Mouse (Mus musculus) intestine, postnatal 0 days (tissue): ENCODE results near the gene Crlf1. TPM values are rescaled to one million over a fixed set of nuclear protein-coding genes. Genes with fewer than 3 reads are reported as not detected.

Source experiments
- ATAC-seq: fragments of 200-750 bp; cut with Nextera tagmentation; 2 replicates; pipeline ENCODE4 v1.8.0; 2017; ENCODE audit warnings: mild to moderate bottlenecking, moderate TSS enrichment, moderate library complexity
- H3K27ac ChIP-seq: fragments of 300-500 bp; sonication (generic); 2 replicates; pipeline ENCODE4 v1.5.1; 2014; ENCODE audit warnings: mild to moderate bottlenecking, low read depth, low read length, moderate library complexity
- H3K27me3 ChIP-seq: fragments of 300-500 bp; sonication (generic); replicated peaks from 2 replicates; pipeline ENCODE4 v1.6.1; 2014; ENCODE audit warnings: low read length, mixed read lengths; ENCODE audit not compliant: control insufficient read depth, insufficient read depth
- H3K36me3 ChIP-seq: fragments of 300-500 bp; sonication (generic); 2 replicates; pipeline ENCODE4 v1.6.1; 2014; ENCODE audit warnings: mild to moderate bottlenecking, moderate library complexity; ENCODE audit not compliant: control insufficient read depth, insufficient read depth
- H3K4me1 ChIP-seq: fragments of 300-500 bp; sonication (generic); replicated peaks from 2 replicates; pipeline ENCODE4 v1.6.1; 2014; ENCODE audit warnings: antibody characterized with exemption, low read length, mixed read lengths; ENCODE audit not compliant: control insufficient read depth, insufficient read depth
- H3K4me2 ChIP-seq: fragments of 300-500 bp; sonication (generic); replicated peaks from 2 replicates; pipeline ENCODE4 v1.6.1; 2014; ENCODE audit warnings: low read depth, mild to moderate bottlenecking, moderate library complexity
- H3K4me3 ChIP-seq: fragments of 300-500 bp; sonication (generic); 2 replicates; pipeline ENCODE4 v1.5.1; 2014; ENCODE audit warnings: low read depth, low read length
- H3K9ac ChIP-seq: fragments of 300-500 bp; sonication (generic); 2 replicates; pipeline ENCODE4 v1.6.1; 2014; ENCODE audit warnings: mild to moderate bottlenecking, low read depth, low read length
- H3K9me3 ChIP-seq: fragments of 300-500 bp; sonication (generic); 2 replicates; pipeline ENCODE4 v1.6.1; 2016; ENCODE audit warnings: mixed run types; ENCODE audit not compliant: control insufficient read depth
- CTCF ChIP-seq: sonication (generic); IDR thresholded peaks from 2 replicates; pipeline ENCODE4 v1.5.1; 2016; ENCODE audit warnings: low read depth, mild to moderate bottlenecking, control low read depth, antibody characterized with exemption, moderate library complexity
- WGBS: fragments of 180-500 bp; shearing (Covaris S2); extraction: QIAGEN DNeasy Blood & Tissue Kit; methylation state at CpG from one replicate; pipeline ENCODE4 v1.1.7; 2014; 5-methylcytosine and 5-hydroxymethylcytosine counted together
- polyA plus RNA-seq: library from polyadenylated mRNA; unstranded; fragments of >200 nt; fragmentation: Nextera tagmentation; extraction: Ambion mirVana; gene quantifications from 2 replicates; pipeline ENCODE4 v1.2.1, GENCODE M21; 2015

Crlf1 gene
- polyA plus RNA-seq, 1 experiment from 2014 or later: 0.81 TPM

DNA sequence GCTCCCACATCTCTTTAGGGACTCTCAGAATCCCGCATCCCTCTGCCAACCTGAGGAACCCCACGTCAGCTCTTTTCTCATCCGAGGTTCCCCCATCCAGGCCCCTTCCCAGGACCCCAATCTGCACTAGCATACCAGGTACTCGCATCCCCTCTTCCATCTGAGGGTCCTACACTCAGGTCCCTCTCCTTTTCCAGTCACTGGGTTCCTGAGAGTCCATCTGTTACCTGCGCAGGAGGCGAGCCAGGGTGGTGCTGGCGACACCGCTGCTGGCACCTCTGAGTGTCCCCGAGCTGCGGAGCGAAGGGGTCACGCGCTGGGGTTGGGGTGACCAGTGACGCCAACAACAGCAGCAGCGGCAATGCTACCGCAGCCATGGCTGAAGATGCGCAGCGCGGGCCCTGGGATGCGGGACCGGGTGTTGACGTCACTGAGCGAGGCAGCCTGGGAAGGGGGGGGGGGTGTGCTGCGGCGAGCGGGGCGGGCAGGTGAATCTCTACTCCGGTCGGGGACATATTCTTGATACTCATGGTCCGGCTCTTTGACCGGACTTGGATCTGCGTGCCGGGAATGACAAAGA lies 5.9 kb upstream of the Crlf1 start, which contains the start of gene Tmem59l:
TSS of gene Tmem59l (minus strand) at position 418 of the 580 bp plus-strand sequence.
- no peak for ATAC-seq
- TF ChIP-seq CTCF: no peak

DNA sequence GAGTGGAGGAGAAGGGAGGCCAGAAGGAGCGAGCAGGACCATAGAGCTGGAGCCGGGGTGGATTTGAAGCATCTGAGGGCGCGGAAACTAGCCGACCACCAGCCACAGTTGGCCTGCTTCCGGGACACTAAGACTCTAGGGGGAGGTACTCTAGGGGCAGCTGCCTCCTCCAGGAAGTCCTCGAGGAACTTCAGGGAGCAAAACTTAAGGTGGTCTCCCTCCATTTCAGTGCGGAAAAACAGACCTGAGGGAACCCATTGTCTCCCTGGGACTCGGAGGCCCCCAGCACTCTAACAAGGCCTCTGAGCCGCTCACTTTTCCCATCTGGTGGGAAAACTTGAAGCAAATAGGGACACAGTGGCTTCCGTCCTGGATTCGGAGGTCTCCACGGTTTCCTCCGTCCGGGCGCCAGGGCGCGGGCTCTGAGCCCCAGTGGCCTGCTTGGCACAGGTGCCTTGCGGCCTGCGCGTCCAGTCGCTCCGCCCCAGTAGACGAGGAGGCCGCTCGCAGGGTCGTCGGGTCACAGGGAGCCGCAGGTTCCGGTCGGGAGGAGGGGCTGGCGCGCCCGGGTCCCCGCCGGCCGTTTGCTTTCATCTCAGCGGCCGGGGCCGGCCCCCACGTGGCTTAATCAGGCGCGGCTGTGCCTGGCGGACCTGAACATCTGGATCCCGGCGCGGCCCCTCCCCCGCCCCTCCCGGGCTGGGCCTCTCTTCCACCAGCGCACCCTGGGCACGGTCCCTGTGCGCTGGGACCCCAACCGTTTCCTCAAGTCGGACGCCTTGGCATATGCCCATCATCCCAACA lies 4.8 kb upstream of the Crlf1 start:
- no peak for ATAC-seq
- Histone ChIP-seq H3K9ac (no peak overlapping the region), H3K27me3 (peaks cover 87% of the 10 kb centered on the region), H3K9me3 (no peaks in the 10 kb centered on the region), H3K4me1 (peaks cover 6% of the 10 kb centered on the region; the same call in 1 of the 2 replicates), H3K36me3 (no peaks in the 10 kb centered on the region), H3K4me3 (peak overlapping the region; percentile 39), H3K4me2 (peak overlapping the region; percentile 65), H3K27ac (no peak overlapping the region)
- no peak for TF ChIP-seq CTCF
- WGBS: 7% methylated on average over 55 of the region's 55 CpGs

More for the DNA sequence above, 5.9 kb upstream of the Crlf1 start, which contains the start of gene Tmem59l:
- no peak within 1 kb of the TSS for H3K27ac ChIP-seq
- no peak within 1 kb of the TSS for H3K9ac ChIP-seq
- peak within 1 kb of the TSS; percentile 39 for H3K4me3 ChIP-seq
- no peaks in the 10 kb centered on the region for H3K9me3 ChIP-seq
- peaks cover 76% of the 10 kb centered on the region for H3K27me3 ChIP-seq
- peaks cover 6% of the 10 kb centered on the region; the same call in 1 of the 2 replicates for H3K4me1 ChIP-seq
- H3K4me2 ChIP-seq: peak within 1 kb of the TSS; percentile 65
- WGBS: 8% methylated on average over 33 of the region's 33 CpGs
- H3K36me3 ChIP-seq: no peaks in the 10 kb centered on the region

DNA sequence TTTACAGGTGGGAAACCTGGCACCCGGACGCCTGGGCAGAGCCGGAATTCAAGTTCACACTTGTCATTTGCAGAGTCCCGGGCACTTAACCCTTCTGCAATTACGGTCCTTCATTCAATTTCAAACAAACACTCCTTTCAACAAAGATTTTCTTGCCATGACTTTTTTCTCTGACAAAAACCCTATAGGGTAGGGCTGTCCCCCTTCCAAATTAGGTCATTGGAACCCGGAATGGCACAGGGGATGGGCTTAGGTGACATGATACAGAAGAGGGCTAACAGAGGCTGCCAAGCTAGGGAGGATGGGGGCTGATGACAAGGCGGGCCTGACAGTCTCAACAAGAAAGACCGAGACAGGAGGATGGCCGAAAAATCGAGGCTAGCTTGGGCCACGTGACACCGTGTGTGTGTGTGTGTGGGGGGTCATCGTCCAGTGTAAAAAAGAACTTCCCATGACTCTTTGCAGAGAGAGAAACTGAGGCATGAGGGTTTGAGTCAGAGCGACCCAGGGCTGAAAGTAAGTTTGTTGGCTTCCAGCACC lies 4.0 kb upstream of the Crlf1 start:
- Histone ChIP-seq H3K9ac (no peak overlapping the region), H3K27ac (no peak overlapping the region), H3K9me3 (no peaks in the 10 kb centered on the region), H3K4me1 (peaks cover 6% of the 10 kb centered on the region; the same call in 1 of the 2 replicates), H3K4me2 (peak overlapping the region; percentile 65), H3K4me3 (peak overlapping the region; percentile 39), H3K27me3 (peaks cover 95% of the 10 kb centered on the region), H3K36me3 (no peaks in the 10 kb centered on the region)
- ATAC-seq: no peak
- no peak for TF ChIP-seq CTCF
- 5% methylated on average over 14 of the region's 14 CpGs for WGBS

DNA sequence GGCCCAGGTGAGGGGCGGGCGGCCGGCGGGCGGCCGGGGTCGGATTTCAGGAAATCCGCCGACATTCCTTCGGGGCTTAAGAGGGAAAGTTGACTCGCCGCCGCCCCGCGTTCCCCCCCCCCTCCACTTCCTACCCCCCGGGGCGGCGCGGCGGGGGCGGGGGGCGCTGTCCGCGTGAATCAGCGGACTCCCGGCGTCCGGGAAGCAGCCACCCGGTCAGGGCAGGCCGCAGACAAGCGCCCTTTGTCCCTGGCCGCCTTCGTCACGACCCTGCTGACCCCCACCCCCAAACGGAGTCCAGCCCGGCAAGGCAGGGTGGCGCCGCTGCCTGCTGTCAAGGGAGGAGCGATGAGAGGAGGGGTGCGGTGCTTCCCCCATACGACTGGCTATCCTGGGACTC lies 3.4 kb upstream of the Crlf1 start:
- peak overlapping the region; percentile 39 for H3K4me3 ChIP-seq
- peaks cover 6% of the 10 kb centered on the region; the same call in 1 of the 2 replicates for H3K4me1 ChIP-seq
- TF ChIP-seq CTCF: no peak
- peak overlapping the region; percentile 55 for H3K4me2 ChIP-seq
- no peaks in the 10 kb centered on the region for H3K9me3 ChIP-seq
- no peaks in the 10 kb centered on the region for H3K36me3 ChIP-seq
- peaks cover 98% of the 10 kb centered on the region for H3K27me3 ChIP-seq
- no peak overlapping the region for H3K27ac ChIP-seq
- WGBS: 2% methylated on average over 37 of the region's 41 CpGs
- ATAC-seq: 0 out of 2 replicates have a peak, but pooled peaks have one; percentile 3
- H3K9ac ChIP-seq: no peak overlapping the region; the same call in 1 of the 2 replicates

DNA sequence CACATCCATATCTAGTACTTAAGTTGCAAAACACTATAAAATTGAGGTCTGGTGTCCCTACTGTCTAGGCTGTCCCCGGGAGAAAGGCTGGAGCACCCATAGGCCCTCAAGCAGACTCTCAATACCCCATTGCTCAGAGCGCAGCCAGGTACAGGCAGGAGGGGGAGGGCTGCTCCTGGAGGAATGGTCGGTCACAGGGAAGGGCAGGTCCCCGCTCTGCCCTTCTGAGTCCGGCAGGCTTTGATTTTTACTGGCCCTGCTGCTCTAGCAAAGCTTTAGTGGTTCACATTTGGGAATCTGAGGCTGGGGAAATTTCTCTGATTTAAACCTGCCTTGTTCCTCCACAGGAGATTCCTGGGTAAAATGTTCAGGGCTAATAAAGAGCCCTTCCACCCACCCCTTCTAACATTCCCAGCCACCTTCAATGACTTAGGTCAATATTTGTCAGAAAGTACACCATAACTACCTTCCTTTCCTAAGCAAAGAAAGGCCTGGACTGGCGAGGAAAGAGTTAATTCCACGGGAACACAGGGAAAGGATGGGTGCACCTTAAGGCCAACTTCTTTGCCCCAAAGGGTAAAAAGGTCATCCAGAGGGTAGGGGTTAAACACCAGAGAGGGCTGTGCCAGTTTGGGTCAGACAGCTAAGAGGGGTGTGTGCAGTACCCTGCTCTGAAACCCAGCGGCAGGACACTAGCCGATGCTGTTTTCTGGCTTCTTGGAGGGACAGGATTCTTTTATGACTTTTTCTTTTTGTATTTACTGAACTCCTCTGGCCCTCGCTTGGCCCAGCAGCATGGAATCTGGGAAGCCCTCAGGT lies 2.7 kb upstream of the Crlf1 start:
- H3K27ac ChIP-seq: no peak overlapping the region
- no peak overlapping the region for H3K4me3 ChIP-seq
- H3K36me3 ChIP-seq: no peaks in the 10 kb centered on the region
- H3K9ac ChIP-seq: no peak overlapping the region
- H3K4me2 ChIP-seq: 0 out of 2 replicates have a peak overlapping the region, but pooled peaks have one; percentile 55
- ATAC-seq: no peak
- no peaks in the 10 kb centered on the region for H3K9me3 ChIP-seq
- peaks cover 6% of the 10 kb centered on the region; the same call in 1 of the 2 replicates for H3K4me1 ChIP-seq
- H3K27me3 ChIP-seq: peaks cover 98% of the 10 kb centered on the region
- 16% methylated on average over 10 of the region's 10 CpGs for WGBS
- no peak for TF ChIP-seq CTCF
